Mouse (Mus musculus) ES-Bruce4 (cell line): ENCODE results near the gene Tha1.

Experiments
- CTCF ChIP-seq: IDR thresholded peaks from one replicate; pipeline ENCODE4 v1.8.1; 2011; ENCODE audit warnings: low read depth, low read length
- EP300 ChIP-seq: IDR thresholded peaks from 2 replicates; pipeline ENCODE4 v1.6.1; 2011; ENCODE audit warnings: low read depth, low read length; ENCODE audit not compliant: insufficient read depth
- POLR2A ChIP-seq: IDR thresholded peaks from one replicate; pipeline ENCODE4 v1.8.1; 2011; ENCODE audit warnings: low read length; ENCODE audit not compliant: insufficient read depth

DNA sequence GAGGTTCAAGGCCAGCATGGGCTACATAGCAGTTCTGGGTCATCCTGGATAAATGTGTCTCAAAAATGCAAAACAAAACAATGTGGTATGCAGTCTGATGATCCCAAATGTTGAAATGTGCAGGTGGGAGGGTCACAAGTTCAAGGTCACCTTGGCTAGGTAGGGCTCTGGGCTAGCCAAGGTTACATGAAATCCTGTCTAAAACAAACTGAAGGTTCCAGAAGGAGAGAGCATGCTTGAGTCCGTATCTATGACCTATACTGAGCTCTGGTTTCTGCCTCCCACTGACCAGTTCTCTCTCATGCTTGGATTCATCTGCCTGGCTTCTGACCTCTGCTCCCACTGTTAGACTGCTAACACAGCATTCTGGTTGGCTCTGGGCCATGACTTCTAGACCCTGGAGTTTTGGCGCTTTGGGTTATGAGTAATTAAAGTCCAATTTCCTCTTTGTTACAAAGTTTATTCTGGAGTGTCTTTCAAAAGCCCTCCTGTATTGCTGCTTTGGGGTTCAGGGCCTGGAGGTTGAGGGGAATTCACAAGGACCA is 43.5 kb downstream of the Tha1 start:
- TF ChIP-seq CTCF (no peak), POLR2A (no peak), EP300 (no peak)
